Mouse (Mus musculus): ENCODE measurements around the gene Rtkn. TPM values are rescaled to one million over a fixed set of nuclear protein-coding genes. Genes with fewer than 3 reads are reported as not detected.

The Rtkn gene
- polyA plus RNA-seq, 1 experiment from 2014 or later: 39.5 TPM

DNA sequence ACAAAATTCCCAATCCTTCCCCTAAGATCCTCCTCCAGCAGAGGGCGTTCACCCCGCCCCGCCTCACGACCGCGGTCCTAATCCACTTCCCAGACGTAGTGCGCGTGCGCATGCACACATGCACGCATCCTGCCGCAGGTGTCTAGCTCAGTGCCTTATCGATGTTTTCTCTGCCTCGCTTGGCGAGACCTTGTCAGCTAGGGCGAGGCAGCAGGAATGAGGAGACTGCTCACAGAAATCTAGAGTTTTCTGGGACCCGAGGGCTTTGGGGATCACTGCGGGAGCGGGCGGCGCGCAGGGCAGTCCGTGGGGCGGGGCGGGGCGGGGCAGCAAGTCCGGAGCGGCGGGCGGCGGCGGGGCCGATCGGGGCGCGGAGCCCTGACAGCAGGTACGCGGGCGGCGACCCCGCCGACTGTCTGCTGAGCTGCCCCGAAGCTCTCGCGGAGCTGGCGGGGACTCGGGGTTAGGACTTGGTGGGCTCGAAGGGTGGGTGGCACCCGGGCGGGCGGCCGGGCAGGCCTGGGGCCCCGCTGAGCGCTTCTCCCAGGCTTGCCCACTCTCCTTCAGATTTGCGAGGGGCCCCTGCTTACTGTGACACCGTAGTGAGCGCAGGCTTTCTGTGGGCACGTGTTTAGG is 30.5 kb downstream of the Rtkn start, which contains the start of gene Dctn1:
Dctn1 (plus strand) TSS at position 314 of the 636 bp plus-strand sequence.
- peak within 1 kb of the TSS; percentile 84 for H3K27ac ChIP-seq (replicated peaks)
- peak within 1 kb of the TSS; percentile 85 for H3K4me2 ChIP-seq (replicated peaks)
- no peaks in the 10 kb centered on the region for H3K36me3 ChIP-seq
- peak within 1 kb of the TSS; percentile 91 for H3K4me3 ChIP-seq
- H3K27me3 ChIP-seq: peaks cover 29% of the 10 kb centered on the region
- under 1% methylated on average over 51 of the region's 58 CpGs for WGBS
- H3K9me3 ChIP-seq: no peaks in the 10 kb centered on the region
- H3K4me1 ChIP-seq: peaks cover 38% of the 10 kb centered on the region
- H3K9ac ChIP-seq (replicated peaks): peak within 1 kb of the TSS; percentile 90
- ATAC-seq (ENCODE audit: low FRiP score, low read depth): peak; percentile 81

DNA sequence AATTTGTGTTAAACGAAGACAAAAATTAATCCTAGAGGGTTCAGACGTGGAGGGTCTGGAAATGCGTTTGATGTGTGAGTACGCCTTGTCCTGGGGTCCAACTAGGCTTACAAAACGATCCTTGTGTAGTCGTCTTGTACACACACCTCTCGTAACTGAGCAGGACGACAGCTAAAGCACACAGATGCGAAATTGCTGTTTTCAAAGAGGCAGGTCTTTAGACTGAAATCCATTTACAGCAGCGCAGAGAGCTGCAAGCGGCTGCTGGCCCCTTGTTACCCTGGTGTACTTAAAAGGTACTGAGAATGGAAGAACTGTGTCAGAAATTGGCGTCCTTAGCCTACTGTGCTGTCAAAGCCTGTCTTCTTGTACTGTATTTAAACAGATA is 31.0 kb downstream of the Rtkn start:
- Histone ChIP-seq H3K9ac (replicated peaks) (peak overlapping the region; percentile 90), H3K27me3 (peaks cover 24% of the 10 kb centered on the region), H3K36me3 (no peaks in the 10 kb centered on the region), H3K4me1 (peaks cover 38% of the 10 kb centered on the region), H3K4me3 (peak overlapping the region; percentile 91), H3K27ac (replicated peaks) (peak overlapping the region; percentile 84), H3K9me3 (no peaks in the 10 kb centered on the region), H3K4me2 (replicated peaks) (peak overlapping the region; percentile 85)
- ATAC-seq (ENCODE audit: low FRiP score, low read depth): no peak
- under 1% methylated on average over 12 of the region's 12 CpGs for WGBS

DNA sequence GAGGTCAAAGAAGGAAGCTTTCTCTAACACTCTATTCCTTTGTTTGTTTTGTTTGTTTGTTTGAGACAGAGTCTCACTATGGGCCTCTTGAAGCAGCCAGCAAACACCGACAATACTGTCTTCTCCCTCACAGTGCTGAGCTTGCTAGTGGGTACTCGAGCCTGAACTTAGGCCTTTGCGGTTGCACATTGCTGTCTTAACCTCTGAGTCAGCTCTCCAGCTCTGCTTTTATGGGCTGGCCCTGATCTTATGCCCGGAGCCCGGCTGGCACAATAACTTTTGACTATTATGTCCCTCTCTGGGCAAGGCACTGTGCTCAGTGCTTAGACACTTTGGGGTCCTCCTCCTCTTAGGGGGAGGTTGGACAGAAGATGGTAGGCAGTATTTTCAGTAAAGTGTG is 34.6 kb downstream of the Rtkn start:
- H3K9me3 ChIP-seq: no peaks in the 10 kb centered on the region
- no peak overlapping the region for H3K27ac ChIP-seq (replicated peaks)
- no peaks in the 10 kb centered on the region for H3K27me3 ChIP-seq
- WGBS: 90% methylated on average over 5 of the region's 5 CpGs
- no peak overlapping the region for H3K9ac ChIP-seq (replicated peaks)
- H3K4me1 ChIP-seq: peaks cover 23% of the 10 kb centered on the region
- no peaks in the 10 kb centered on the region for H3K36me3 ChIP-seq
- no peak overlapping the region for H3K4me3 ChIP-seq
- ATAC-seq (ENCODE audit: low FRiP score, low read depth): no peak
- no peak overlapping the region for H3K4me2 ChIP-seq (replicated peaks)

DNA sequence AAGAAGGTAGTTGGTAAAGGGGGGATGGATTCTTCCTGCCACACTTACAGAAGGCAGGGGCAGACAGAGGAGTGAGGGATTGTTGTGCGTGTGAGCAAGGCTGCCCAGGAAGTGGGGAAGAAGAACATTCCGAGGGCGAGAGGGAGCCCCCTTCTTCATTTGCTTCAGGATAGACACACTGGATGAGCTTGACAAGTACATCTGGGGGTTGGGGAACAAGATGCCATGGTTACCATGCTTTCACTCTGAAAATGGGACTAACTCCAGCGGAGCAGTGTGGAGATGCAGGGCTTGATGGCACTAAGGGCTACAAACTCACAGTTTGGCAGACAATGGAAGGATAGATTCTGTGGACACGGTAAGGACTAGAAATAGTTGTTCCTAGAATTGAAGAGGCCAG is 35.8 kb downstream of the Rtkn start:
- H3K9me3 ChIP-seq: no peaks in the 10 kb centered on the region
- WGBS: 86% methylated on average over 5 of the region's 5 CpGs
- no peak overlapping the region for H3K4me3 ChIP-seq
- ATAC-seq (ENCODE audit: low FRiP score, low read depth): no peak
- no peaks in the 10 kb centered on the region for H3K36me3 ChIP-seq
- peaks cover 19% of the 10 kb centered on the region for H3K4me1 ChIP-seq
- no peak overlapping the region for H3K27ac ChIP-seq (replicated peaks)
- H3K4me2 ChIP-seq (replicated peaks): peak overlapping the region; percentile 35; the same call in 1 of the 2 replicates
- no peak overlapping the region for H3K9ac ChIP-seq (replicated peaks)
- H3K27me3 ChIP-seq: no peaks in the 10 kb centered on the region

DNA sequence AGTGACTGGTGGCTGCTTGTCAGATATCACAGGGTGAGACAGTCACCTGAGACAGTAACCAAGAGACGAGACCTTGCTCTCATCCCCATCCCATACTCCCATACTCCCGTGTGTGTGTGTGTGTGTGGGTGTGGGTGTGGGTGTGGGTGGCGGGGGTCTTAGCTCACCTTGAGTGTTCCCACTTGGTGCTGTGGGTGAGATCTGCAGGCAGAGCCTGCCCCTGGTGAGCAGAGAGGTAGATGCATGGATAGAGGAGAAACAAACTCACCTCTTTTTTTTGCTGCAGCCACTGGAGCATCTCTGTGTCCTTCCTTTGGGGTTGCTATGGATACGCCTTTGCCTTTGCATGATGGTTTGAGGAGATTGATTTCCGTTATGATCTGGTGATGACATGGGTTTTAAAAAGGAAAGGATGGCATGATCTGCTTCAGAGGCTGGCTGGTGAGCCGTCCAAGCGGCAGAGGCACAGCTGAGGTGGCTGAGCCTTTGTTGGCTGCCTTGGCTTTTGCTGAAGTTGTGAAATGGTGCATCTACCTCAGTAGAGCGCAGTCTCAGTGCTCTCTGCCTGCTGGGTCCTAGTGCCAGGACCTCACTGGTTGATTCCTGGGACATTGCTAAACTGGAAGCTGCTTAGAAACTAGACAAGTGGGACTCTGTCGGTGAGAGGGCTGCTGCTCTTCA is 37.1 kb downstream of the Rtkn start:
- H3K36me3 ChIP-seq: no peaks in the 10 kb centered on the region; the same call in 1 of the 2 replicates
- H3K27me3 ChIP-seq: no peaks in the 10 kb centered on the region
- 49% methylated on average over 9 of the region's 9 CpGs for WGBS
- peak overlapping the region; percentile 46; the same call in 1 of the 2 replicates for H3K27ac ChIP-seq (replicated peaks)
- H3K9me3 ChIP-seq: no peaks in the 10 kb centered on the region
- peak overlapping the region; percentile 35; the same call in 1 of the 2 replicates for H3K4me2 ChIP-seq (replicated peaks)
- ATAC-seq (ENCODE audit: low FRiP score, low read depth): no peak
- H3K9ac ChIP-seq (replicated peaks): peak overlapping the region; percentile 31
- H3K4me3 ChIP-seq: peak overlapping the region; percentile 27
- peaks cover 6% of the 10 kb centered on the region for H3K4me1 ChIP-seq

DNA sequence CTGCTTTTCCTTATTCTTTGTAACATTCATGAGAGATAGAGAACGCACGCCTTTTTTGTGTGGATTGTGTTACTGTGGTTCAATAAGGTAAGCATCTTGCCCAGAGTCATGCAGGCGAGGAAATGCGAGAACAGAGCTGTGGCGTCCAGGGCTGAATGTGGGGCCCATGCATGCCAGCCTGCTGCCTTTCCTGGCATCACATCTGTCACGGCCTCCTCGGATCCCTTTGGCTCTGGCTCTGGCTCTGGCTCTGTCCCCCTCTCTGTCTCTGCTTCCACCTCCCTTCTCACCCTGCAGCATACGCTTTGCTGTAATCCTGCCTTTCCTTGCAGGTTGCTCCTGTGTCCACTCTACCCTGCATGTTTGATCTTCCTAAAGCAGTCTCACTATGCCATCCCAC is 40.7 kb downstream of the Rtkn start:
- no peaks in the 10 kb centered on the region for H3K9me3 ChIP-seq
- H3K27me3 ChIP-seq: no peaks in the 10 kb centered on the region
- no peak overlapping the region for H3K4me3 ChIP-seq
- no peak for ATAC-seq (ENCODE audit: low FRiP score, low read depth)
- H3K4me2 ChIP-seq (replicated peaks): no peak overlapping the region
- 92% methylated on average over 8 of the region's 8 CpGs for WGBS
- H3K36me3 ChIP-seq: no peaks in the 10 kb centered on the region; the same call in 1 of the 2 replicates
- H3K9ac ChIP-seq (replicated peaks): no peak overlapping the region
- H3K4me1 ChIP-seq: peaks cover 20% of the 10 kb centered on the region
- H3K27ac ChIP-seq (replicated peaks): no peak overlapping the region; the same call in 1 of the 2 replicates

DNA sequence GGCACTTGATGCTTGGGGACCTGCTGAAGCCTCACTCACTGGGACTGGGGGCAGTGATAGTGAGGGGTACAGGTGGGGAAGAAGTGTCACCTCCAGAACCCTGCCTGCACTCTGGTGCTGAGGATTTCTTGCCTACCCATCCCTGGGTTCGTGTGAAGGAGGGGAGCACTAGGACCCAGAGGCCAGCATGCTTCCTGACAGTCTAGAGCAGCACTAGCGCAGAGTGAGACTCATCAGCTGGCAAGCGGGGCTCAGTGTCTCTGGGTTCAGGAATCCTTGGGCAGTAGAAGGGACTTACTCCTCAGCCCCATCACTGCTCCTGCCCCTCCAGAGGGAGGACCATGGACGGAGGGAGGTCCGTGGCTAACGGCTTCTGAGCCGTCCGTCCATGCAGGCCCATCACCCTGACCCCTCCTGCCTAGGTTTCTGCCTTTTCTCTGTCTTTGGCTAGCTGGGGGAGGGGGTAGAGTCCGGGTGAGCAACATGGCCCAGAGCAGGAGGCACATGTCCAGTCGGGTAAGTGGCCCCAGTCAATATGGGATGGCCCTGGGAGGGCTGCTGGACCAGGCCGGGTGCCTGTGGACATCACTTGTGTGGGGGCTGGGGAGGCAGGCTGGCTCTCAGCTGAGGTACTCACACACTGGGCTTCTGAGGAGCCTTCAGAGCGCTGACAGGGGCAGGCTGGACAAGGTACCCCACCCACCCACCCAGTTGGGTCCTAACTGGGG is 44.3 kb downstream of the Rtkn start:
- Histone ChIP-seq H3K9ac (replicated peaks) (peak overlapping the region; percentile 63), H3K27me3 (no peaks in the 10 kb centered on the region), H3K4me3 (peak overlapping the region; percentile 42), H3K36me3 (peaks cover 19% of the 10 kb centered on the region), H3K27ac (replicated peaks) (peak overlapping the region; percentile 35; the same call in 1 of the 2 replicates), H3K4me1 (peaks cover 20% of the 10 kb centered on the region), H3K4me2 (replicated peaks) (peak overlapping the region; percentile 60), H3K9me3 (no peaks in the 10 kb centered on the region)
- WGBS: 14% methylated on average over 12 of the region's 12 CpGs
- ATAC-seq (ENCODE audit: low FRiP score, low read depth): peak; percentile 83

DNA sequence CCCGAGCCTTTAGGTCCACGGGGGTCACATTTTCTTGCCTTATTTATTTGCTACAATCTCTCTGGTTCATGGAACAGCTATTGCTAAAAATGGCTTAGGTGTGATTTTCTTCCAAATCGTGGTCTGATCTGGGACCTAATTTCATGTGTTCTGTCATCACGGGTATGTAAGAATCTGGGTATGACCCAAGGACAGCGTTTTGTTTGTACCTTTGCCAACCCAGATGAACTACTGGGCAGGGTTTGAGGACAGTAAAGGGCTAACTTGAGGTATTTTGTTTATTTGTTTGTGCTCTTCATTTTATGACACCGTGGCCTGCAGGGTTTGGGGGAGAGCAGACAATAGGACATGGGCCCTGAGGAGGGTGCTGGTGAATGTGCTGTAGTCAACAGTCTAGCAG is 45.3 kb downstream of the Rtkn start:
- Histone ChIP-seq H3K4me2 (replicated peaks) (peak overlapping the region; percentile 60; the same call in 1 of the 2 replicates), H3K4me1 (peaks cover 30% of the 10 kb centered on the region), H3K27me3 (no peaks in the 10 kb centered on the region), H3K27ac (replicated peaks) (no peak overlapping the region), H3K9me3 (no peaks in the 10 kb centered on the region), H3K9ac (replicated peaks) (peak overlapping the region; percentile 63), H3K4me3 (no peak overlapping the region), H3K36me3 (peaks cover 19% of the 10 kb centered on the region)
- 91% methylated on average over 6 of the region's 6 CpGs for WGBS
- ATAC-seq (ENCODE audit: low FRiP score, low read depth): no peak

DNA sequence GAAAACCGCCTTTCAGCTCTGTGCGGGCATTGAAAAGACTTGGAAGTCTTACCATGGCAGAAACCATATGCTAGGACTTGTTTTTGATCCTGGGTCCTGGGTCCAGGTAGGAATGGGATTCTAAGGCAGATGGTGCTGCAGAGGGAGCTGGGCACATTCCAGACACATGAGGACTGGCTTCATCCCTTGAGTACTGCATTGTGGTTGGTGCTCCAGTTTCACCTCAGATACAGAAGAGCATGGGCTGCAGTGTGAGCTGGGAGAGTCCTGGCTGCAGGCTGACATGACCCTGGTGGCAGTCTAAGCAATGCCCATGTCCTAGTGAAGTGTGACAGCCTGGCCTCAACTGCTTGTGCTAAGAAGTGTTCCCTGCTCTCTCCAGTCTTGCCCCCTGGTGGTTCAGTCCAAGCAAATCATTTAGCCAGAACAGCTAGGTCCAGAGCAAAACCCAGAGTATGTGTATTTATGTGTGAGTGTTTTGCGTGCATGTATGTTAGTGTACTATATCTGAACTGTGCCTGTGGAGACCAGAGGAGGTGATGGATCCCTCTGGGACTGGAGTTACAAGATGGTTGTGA is 49.7 kb downstream of the Rtkn start:
- H3K4me1 ChIP-seq: peaks cover 49% of the 10 kb centered on the region

DNA sequence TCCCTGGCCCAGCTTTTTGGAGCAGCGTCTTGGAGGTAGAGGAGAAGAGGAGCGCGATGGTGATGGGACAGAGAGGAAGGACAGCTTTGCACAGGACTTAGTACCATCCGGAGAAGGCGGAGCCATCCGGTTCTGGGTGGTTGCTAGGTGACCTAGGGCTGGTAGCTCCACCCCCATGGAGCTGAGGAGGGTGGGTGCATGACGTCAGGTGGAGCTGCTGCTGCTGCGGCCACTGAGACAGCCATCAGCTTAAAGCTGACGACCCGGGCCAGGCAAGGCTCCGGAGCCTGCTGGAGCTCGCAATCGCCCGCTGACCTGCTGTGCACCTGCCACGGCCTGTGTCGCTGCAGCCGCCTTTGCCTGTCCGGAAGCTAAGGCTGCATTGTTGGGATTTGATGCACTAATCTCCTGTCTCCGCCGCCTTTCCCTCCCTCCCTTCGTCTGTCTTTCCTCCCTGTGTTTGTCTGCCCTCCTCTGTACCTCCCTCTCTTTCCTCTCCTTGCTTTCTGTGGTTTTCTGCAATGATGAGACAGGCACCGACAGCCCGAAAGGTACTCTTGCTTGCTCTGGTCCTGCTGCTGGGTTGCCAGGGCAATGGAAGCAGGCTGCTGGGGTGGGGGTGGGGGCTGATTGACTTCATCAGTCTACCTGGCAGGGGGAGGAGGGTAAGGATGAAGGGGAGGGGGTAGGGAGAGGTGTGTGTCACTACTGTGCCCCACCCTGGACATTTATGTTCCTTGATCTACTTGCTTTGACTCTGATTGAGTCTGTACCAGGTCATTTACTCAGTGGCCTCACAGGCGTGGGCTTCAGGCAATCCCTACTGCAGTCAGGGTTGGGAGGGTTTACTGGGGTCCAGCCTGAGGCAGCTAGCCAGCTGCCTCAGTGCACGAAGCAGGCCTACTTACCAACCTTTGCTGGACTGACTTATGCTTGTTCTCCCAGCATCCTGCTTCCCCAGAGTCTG is 50.9 kb downstream of the Rtkn start:
- H3K9ac ChIP-seq (replicated peaks): peak overlapping the region; percentile 73
- peak; percentile 96 for ATAC-seq (ENCODE audit: low FRiP score, low read depth)
- peaks cover 40% of the 10 kb centered on the region for H3K4me1 ChIP-seq
- H3K36me3 ChIP-seq: peaks cover 44% of the 10 kb centered on the region
- H3K27ac ChIP-seq (replicated peaks): peak overlapping the region; percentile 81
- no peaks in the 10 kb centered on the region for H3K27me3 ChIP-seq
- no peaks in the 10 kb centered on the region for H3K9me3 ChIP-seq
- peak overlapping the region; percentile 48 for H3K4me3 ChIP-seq
- H3K4me2 ChIP-seq (replicated peaks): peak overlapping the region; percentile 61
- WGBS: 5% methylated on average over 25 of the region's 25 CpGs

More for the DNA sequence above, 49.7 kb downstream of the Rtkn start:
- H3K9ac ChIP-seq (replicated peaks): no peak overlapping the region
- ATAC-seq (ENCODE audit: low FRiP score, low read depth): no peak
- WGBS: 92% methylated on average over 3 of the region's 3 CpGs
- no peak overlapping the region for H3K4me2 ChIP-seq (replicated peaks)
- H3K36me3 ChIP-seq: peaks cover 32% of the 10 kb centered on the region
- H3K27ac ChIP-seq (replicated peaks): peak overlapping the region; percentile 81
- H3K4me3 ChIP-seq: no peak overlapping the region
- H3K9me3 ChIP-seq: no peaks in the 10 kb centered on the region
- no peaks in the 10 kb centered on the region for H3K27me3 ChIP-seq

DNA sequence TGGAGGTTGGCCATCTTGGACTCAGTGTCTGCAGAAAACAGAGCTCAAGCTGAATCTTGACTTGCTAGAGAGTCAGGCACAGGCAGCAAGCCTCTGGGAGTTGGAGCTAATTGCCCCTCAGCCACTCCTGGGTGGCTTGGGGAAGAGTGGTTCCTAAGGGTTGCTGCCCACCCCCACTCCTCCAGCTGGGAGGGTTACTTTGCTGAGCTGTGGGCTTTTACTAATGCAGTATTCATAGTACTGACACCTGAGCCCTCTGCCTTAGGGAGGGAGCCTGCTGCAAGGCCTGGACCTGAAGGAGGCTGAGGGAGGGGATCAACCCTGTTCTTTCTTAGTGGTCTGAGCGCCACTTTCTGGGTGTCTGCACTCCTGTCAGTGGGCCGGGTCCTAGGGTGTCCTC is 51.7 kb downstream of the Rtkn start:
- no peak; the same call in 1 of the 2 replicates for ATAC-seq (ENCODE audit: low FRiP score, low read depth)
- 61% methylated on average over 2 of the region's 2 CpGs for WGBS
- Histone ChIP-seq H3K4me2 (replicated peaks) (peak overlapping the region; percentile 61), H3K4me1 (peaks cover 40% of the 10 kb centered on the region), H3K4me3 (peak overlapping the region; percentile 48), H3K9ac (replicated peaks) (peak overlapping the region; percentile 73), H3K27ac (replicated peaks) (peak overlapping the region; percentile 81), H3K27me3 (no peaks in the 10 kb centered on the region), H3K36me3 (peaks cover 52% of the 10 kb centered on the region), H3K9me3 (no peaks in the 10 kb centered on the region)

All from midbrain, embryonic 12.5 days (tissue).